Mouse (Mus musculus) MEL (cell line): ENCODE data around the gene Nudt17.

Experiments
- KAT2A ChIP-seq: conservative IDR thresholded peaks from 2 replicates; pipeline ENCODE4 v1.6.1; 2012; ENCODE audit warnings: low read depth, low read length, improper control_type of control experiment, inconsistent platforms
- USF2 ChIP-seq, 2 experiments: IDR thresholded peaks; 2 replicates each; pipeline ENCODE4 v1.6.1; 2011 to 2012; ENCODE audit warnings: improper control_type of control experiment in 2 of 2, low read length in 2 of 2, borderline replicate concordance in 1 of 2, inconsistent platforms in 1 of 2, low read depth in 1 of 2, mild to moderate bottlenecking in 1 of 2; ENCODE audit not compliant: insufficient read depth in 1 of 2

DNA sequence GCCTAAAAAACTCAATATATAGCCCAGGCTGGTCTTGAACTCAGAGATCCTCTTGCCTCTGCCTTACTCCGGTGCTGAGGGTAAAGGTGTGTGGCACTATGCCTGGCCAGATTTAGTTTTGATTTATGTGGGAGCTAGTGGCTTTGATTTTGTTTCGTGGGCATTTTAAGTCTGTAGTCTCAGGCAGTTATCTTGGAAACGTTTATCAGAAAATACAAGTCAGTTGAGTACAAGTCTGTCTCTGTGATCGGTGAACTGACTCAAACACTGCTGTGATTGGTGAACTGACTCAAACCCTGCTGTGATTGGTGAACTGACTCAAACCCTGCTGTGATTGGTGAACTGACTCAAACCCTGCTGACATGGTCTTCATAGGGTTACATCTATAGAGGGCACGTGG lies 22.4 kb upstream of the Nudt17 start:
- TF ChIP-seq USF2 (IDR thresholded peaks at IDR 0.05; ENCODE audit: borderline replicate concordance in 1 of 2, insufficient read depth in 1 of 2, low read depth in 1 of 2, low read length in 2 of 2) (no peak), KAT2A (no peak)
